Mouse (Mus musculus) CD8-positive naive resting alpha-beta T cell, adult 2 months (primary cell): ENCODE results near the gene Vsig10.
A peak's percentile ranks its signal among the peaks of the same experiment; 100 is the strongest.
"Not testable (repeated sequence)": the region's sequence is repeated elsewhere in the genome, so short reads cannot be mapped to it uniquely, and the experiment has no call there.

Experiments
- DNase-seq, 2 experiments: peaks; one replicate each; pipeline ENCODE4 v3.0.0; 2022; ENCODE audit warnings: low read depth in 2 of 2, low spot score in 2 of 2

Gene Vsig10

DNA sequence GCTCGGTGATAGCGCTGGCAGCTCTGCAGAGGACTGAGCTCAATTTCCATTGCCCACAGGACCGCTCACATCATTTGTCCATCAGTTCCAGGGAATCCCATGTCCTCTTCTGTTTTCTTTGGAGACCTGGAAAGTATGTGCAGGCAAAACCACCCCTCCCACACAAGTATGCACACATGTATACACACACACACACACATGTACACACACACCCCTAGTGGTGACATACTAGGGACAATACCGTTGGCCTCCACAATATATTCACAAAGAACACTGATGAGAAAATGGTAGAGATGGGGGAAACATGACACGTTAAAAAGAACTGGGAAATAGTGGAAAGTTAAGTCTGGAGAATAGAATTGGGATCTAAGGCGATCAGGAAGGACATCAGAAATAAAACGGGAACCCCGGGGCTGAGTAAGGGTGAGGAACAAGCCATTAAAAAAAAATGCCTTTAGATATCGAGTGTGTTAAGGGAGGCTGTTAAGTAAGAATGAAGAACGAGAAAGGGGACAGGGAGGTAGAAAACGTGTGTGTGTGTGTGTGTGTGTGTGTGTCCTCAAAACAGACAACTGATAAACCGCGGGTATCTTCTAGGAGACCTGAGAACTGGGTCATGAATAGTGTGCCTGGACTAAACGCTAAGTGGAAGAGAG is 36.9 kb downstream of the Vsig10 start:
- peak in 1 of 2 experiments; percentile 2 for DNase-seq

DNA sequence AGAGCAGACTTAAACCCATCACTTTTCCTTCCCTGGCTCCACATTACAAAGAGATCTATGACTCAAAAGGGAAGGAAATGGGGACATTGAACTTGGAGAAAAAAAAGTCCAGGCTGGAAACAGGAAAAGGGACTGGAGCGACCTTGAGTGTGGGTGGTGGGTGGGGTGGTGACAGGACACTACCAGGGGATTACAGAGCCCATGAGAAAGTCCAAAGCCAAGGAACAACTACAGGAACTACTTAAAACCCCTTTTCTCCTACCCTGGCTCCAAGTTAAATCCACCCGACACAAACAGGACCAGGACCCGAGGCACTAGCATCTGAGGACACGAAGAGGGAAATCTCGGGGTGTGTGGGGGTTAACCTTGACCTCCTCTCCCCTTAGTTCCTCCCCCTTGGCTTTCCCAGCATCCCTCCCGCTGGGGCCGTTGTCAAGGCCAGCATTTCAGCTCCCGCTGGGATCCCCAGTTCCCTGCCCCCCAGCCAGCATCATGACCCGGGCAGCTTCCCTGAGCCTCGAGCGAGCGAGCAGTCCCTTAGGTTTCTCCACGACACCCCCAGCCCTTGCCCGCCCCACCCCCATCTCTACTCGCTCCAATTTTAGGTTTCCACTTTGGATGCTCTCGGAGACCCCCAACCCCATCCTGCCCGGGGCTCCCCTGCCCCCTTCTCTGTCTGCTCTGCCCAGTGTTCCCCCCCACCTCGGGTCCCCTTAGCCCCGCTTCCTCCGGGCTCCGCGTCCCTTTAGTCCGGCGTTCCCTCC is 37.7 kb downstream of the Vsig10 start:
- peak in 1 of 2 experiments; percentile 8 for DNase-seq

DNA sequence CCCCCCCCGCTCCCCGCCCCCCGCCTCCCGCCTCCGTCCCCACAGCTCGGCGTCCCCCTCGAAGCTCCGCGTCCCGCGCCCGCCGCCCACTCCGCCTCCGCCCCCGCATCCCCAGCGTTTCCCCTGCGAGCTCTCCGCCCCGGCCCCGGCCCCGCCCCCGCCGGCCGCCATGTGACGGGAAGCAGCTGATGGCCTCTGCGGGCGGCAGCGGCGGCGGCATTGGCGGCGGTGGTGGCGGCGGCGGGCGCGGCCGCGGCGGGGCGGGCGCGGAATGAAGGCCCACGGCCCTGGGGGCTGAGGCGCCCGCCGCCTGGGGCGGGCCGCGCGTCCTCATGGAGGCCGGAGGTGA is 38.2 kb downstream of the Vsig10 start, which contains the start of gene Wsb2:
Wsb2 (plus strand) TSS at position 176 of the 349 bp plus-strand sequence.
- peak; percentile 48 to 52 for DNase-seq

DNA sequence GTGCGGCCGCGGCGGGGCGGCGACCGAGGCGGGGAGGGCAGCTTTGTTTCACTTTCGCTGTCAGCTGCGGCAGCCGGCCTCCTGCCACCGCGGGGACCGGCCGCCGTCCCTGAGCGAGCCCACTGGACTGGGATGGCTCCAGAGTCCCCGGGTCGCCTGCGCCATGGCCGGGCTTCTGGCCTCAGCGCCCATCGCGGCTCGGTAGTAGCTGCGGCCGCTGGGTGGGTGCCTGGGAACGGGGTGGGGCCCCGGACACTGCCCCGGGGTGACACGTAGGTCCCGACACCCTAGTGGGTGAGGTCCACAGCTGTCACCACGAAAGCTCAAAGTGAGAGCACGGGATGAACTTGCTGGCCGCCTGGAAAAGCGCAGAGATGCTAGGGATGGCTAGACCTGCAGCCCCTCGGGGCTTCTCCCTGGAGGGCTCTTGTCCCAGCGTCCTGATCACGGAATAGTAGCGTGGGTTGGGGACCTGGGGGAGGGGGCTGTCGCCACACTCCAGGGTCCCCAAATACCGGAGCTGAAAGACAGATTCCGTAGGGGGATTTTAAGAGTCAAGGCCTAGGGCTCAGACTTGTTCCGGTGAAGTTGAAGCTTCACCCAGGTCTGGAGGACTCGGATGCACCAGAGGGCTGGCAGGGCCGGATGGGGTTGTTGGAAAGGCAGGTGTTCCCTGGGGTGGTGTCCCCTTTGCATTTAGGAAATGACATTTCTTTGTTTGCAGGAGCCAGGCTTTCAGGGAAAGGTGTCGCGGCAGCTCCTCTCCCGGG is 38.8 kb downstream of the Vsig10 start:
- peak; percentile 19 to 31 for DNase-seq

DNA sequence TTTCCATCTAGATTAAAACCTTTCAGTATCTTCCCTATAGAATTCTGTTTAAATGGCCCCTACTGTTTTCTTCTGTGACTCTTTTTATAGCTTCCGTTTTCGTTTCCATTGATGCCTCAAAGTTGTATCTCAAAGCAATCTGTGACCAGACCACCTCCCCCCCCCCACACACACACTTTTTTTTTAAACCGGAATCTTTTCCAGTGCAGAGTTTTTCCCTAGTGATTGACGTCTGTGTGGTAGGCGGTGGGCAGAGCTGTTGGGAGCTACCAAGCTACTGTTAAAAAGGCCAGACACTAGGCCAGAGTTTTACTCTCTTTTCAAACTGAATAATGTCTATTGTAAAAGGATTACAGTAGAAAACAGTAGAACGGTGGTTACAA is 39.4 kb downstream of the Vsig10 start:
- DNase-seq: no peak

DNA sequence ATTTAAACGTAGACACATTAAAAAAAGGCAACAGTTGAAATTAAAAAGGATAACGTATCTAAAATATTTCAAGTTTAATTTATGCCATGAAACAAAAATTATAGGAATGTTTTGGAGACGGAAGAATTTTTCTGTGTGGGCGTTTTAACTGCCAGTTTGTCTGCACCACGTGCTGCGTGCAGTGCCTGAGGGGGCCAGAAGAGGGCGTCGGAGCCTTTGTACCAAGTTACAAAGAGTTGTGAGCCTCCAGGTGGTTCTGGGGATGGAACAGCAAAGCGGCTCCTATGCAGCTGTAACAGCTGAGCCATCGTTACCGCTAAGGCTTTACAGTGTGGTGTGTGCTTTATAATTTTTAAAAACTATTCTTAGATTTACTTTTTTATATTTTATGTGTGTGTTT is 39.8 kb downstream of the Vsig10 start:
- peak; percentile 59 to 74 for DNase-seq

DNA sequence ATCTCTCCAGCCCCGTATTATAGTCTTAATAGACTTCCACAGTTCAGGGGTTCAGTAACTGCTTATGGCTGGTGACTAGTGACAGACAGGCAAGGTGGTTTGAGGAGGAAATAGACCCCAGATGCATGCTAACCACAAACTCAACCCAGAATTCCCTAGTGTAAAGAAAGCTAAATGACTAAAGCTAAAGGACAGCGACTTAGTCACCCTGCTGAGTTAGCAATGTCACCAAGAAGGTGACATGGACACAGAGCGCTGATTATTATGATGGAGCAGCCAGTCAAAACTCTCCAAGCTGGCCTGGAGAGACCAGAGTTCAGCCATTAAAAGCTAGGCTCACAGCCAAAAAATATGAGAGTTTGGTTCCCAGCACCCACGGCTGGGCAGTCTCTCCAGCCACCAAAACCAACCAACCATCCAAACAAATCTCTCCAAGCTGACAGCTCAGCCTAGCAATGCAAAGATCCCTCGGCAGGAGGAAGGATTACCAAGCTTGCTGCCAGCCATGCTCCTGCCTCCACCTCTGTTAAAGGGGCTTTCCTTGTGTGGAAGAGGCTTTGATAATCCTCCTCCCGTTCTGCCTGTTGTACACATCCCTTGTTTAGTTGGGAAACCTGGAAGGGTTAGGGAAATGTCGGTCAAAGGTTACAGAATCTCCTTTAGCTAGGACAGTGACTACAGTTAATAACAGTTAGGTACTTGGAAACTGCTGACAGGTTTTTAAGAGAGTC is 40.8 kb downstream of the Vsig10 start:
- no peak for DNase-seq

DNA sequence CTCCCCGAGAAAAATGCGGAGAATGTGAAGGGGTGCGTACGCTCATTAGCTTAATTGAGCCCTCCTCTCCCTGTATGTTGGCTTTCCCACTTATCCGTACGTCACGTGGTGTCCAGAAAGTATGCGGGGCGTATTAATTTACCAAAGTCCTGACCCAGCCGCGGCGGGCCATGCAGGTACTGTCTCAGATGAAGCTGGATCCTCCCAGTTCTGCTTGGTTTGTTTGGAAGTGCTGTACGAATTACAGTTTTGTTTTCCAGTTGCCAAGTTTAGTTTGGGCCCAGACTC is 41.3 kb downstream of the Vsig10 start:
- no peak for DNase-seq

DNA sequence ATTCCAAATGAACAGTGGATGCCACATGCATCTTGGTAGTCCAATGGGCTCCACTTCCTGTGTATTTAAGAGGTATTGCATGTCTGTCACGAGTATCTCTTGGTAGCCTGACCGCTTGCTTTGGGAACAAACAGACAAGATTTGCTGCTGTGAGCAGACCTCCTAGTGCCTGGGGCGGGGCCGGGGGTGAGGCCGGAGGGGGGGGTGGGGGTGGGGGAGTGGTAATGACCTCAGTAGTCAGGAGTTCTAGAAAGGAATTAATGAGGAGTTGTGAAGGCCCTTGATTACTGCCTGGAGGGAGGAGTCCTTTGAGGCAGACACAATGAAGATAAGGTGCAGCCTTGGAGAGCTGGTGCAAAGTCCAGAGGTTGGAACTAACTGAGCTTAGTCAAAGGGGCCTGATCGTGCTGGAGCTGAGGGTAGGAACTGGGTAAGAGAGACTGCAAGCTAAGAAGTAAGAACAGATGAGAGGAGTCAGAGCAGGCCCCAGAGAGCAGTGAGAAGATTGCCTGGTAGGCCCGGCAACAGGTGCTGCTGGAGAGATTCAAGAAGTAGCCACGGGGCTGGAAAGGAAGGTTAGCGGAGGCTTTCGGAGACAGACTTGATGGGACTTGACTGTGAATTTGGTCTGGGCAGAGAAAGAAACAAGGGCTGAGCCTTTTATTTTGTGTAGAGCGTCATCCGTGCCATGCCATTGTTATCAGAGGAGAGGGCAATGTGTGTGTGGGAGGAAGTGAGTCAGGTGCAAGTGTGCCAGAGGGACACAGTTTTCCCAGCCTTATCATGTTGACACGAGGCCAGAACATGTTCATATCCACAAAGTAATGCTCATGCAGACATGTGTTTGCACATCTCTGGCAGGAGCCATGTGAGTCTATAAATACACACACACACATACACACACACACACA is 42.0 kb downstream of the Vsig10 start:
- DNase-seq: no peak

DNA sequence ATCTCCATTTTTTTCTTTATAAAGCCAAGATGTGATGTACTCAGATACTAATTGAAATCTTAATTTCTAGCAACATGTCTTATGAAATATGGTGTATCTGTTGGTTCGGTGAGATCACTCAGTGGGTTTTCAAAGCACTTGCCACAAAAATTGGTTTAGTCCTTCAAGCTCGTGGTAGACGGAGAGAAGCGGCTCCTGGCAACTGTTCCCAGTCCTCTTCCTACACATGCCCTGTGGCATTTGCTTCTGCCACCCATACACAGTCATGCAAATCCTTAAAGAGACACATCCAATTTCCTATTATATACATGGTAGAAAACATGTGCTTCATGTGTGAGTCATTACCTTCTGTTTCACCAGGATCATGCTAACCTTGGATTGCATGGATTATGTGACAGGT is 42.7 kb downstream of the Vsig10 start:
- no peak for DNase-seq

DNA sequence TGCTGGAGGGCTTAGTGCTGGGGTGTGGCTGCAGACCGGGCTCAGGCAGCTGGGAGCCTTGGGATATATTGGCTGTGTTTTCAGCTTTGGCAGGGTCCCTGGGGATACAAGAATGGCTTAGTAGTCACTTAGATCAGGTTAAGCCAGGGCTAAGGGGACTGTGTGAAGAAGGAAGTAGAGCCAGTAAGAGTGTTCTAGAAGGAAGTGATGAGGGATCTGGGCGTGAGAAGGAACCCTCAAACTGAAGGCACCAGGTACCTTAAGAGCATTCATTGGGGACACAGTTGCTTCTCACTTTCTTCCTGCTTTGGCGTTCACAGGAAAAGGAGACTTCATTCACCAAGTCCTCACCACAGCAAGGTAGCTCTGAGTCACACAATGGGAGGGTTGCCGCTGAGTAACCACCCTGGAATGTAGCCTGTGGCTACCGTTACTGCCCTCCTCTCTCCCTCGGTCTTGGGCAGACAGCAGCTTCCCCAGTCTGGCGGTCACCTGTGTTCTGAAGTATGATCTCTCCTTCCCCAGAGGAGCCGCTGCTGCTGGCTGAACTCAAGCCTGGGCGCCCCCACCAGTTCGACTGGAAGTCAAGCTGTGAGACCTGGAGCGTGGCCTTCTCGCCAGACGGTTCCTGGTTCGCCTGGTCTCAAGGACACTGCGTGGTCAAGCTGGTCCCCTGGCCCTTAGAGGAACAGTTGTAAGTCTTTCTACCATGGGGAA is 44.3 kb downstream of the Vsig10 start:
- no peak for DNase-seq

DNA sequence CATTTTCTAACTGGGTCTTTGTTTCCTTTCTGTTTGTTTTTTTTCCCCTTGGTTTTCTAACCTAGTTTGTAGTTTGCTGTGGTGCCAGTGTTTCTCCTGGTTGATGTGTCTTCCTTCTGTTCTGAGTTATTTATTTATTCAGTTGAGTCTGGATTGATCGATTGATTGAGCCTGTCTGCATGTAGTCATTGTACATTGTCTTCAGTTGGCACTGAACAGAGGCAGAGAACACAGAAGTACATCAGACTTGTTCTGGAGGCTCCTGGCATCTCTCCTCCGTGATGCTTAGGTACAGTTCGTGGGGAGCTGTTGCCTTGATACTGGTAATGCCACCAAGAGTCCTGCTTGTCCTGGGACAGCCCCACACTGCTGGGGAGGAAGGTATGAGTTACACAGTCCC is 45.9 kb downstream of the Vsig10 start:
- no peak for DNase-seq

DNA sequence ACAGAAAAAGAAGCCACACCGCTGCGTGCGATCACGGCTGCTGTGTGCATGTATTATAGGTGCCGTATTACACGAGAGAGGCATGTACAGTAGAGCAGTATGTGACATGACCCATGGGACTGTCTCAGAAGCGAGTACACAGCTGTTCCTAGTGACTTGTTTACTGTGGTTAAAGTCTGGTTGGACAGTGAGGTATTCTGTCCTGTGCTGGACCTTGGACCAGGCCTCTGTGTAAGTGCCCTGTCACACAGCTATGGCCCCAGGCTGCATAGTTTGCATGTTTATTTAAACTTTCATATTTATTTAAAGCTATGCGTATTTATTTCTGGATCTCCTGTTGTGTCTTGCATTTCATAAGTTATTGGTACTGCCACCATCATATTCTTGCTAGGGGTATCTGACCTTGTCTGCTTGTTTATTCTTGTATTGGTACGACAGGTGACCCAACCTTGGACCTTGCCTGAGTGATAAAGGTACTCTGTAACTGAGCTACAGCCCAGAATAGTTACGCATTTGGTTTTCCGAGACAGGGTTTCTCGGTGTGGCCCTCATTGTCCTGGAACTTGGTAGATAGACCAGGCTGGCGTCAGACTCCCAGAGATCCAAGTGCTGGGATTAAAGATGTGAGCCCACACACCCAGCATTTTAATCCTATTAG is 47.1 kb downstream of the Vsig10 start:
- no peak for DNase-seq

DNA sequence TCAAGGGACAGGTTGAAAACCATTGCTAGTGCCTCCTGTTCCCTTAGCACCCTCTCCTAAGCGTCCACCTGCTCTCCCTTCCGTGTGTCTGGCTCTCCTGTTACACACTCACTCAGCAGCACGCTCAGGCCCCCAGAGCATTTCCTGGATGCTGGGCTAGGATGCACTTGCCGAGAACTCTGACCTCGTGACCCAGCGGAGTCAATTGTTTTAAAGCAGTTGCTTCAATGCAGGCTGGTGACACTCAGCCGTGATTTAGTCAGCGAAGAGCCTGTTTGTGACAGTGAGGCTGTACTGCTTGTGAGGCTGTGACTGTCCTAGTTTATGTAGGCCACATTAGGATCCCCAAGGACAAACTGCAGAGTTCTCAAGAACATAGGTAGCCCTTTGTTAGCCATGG is 48.3 kb downstream of the Vsig10 start:
- DNase-seq: no peak

DNA sequence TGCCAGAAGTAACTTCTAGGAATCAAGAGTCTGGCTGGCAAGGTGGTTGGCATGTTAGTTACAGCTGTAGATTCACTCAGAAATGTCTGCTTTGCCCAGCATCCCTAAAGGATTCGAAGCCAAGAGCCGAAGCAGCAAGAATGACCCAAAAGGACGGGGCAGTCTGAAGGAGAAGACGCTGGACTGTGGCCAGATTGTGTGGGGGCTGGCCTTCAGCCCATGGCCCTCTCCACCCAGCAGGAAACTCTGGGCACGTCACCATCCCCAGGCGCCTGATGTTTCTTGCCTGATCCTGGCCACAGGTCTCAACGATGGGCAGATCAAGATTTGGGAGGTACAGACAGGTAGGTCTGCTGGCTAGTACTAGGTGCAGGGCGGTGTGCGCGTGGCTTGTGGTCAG is 51.7 kb downstream of the Vsig10 start:
- DNase-seq: no peak

DNA sequence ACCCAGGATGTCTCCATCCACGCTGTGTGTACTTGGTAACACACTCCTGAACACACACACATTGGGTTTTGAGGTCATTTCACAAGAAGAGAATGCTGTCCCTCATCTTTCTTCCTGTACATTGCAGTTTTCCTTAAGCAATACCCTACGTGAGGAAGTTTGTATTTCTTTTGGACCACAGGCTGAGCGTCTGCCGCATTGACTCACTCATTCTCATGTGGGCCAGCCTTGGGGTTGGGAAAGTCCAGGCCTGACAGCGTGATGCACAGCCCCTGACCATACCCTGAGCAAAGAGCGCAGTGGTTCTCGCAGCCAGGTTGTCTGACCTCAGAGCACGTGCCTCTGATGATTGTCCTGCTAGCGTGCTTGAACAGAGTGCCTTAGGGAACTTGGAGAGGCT is 54.5 kb downstream of the Vsig10 start:
- DNase-seq: no peak

DNA sequence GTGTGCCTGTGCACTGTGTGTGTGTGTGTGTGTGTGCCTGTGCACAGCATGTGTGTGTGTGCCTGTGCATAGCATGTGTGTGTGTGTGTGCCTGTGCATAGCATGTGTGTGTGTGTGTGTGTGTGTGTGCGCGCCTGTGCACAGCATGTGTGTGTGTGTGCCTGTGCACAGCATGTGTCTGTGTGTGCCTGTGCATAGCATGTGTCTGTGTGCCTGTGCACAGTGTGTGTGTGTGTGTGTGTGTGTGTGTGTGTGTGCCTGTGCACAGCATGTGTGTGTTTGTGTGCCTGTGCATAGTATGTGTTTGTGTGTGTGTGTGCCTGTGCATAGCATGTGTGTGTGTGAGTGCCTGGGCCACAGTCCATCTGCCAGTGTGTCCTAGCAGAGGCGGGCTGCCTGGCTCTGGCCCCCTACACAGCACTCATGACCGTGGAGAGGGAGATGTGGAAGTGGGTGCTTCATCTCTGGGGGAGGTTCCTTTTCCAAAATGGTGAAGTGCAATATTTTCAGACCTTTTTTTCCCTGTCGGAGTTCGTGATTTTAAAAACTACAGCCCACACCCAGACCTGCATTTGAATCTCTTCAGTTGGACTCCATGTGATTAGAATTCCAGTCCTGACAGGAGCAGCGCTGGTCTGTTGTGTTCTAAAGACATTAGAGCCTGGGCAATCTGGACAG is 55.6 kb downstream of the Vsig10 start:
- DNase-seq: no peak

DNA sequence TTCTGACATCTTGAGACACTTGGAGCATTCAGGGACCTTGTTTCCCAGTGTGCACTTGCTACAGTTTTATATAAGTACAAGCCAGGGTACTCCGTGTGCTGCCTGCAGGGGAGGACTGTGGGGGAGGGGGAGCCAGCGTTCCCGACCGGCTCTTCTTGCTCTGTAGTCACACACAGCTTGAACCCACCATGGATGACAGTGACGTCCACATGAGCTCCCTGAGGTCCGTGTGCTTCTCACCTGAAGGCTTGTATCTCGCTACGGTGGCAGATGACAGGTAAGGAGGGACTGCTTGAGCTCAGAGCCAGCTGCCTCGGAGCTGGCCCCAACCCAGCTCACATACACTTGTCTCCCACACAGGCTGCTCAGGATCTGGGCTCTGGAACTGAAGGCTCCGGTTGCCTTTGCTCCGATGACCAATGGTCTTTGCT is 57.5 kb downstream of the Vsig10 start:
- DNase-seq: no peak

DNA sequence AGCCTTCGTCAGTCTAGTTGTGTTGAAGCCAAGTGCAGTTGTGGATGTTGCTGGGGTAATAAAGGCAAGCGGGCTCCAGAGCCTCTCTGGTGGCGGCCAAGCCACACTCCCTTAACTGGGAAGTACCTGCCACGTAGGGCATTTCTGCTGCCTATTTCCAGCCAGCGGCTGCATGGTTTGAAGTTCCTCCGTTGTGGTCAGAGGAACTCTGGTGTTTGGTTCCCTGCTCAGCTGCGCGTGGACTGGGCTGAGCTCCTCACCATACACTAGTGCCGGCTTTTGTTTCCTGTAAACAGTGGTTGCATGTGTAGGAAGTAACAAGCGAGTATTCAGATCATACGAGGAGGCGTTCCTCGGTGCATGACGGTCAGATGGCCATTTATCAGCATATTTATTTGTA is 58.8 kb downstream of the Vsig10 start:
- not testable (repeated sequence) for DNase-seq
